Mouse (Mus musculus): Measurements from ENCODE around the gene Nprl2.

GRCm38 (mm10) chr9:107567702-107568319, 25.8 kb downstream of the Nprl2 start, which contains the start of gene Hyal2:
- TF ChIP-seq CTCF (IDR thresholded peaks at IDR 0.05; ENCODE audit: low read depth, low read length) (no peak), POLR2A (IDR thresholded peaks at IDR 0.05; ENCODE audit: extremely low read depth, insufficient read depth, low read length) (peak; percentile 69)

Measured in liver, adult 2 months (tissue).